11 mouse cellular contexts compared by ENCODE assay signal in genomic region chr12:79541581-79541980, GRCm38 (mm10).
DNase-seq lines count a peak whose midpoint lies in the region; ATAC-seq and TF ChIP-seq lines count a peak whose summit lies in the region.
"Had no signal": no experiment of that assay in that cellular context is flagged by ENCODE, and none has a peak within 500 bp of the region (broad histone marks: within the 10 kb centered on the region; RNA-seq: fewer than 3 reads in every experiment).

No protein-coding gene starts in this region.

- H3K4me3 ChIP-seq in liver, adult 2 months (ENCODE audit: insufficient read depth, low read depth, low read length): no peak overlapping the region
- no peak overlapping the region for H3K4me3 ChIP-seq in liver, embryonic 12.5 days
- H3K4me3 ChIP-seq in lung, embryonic 15.5 days: no peak overlapping the region
- no peak overlapping the region for H3K4me3 ChIP-seq in stomach, postnatal 0 days (ENCODE audit: low read depth, low read length)
- no peak overlapping the region for H3K4me3 ChIP-seq in cerebellum, adult 2 months (replicated peaks; ENCODE audit: insufficient read depth, low read depth, low read length)
- H3K4me3 ChIP-seq in forebrain, embryonic 10.5 days: no peak overlapping the region

- peaks cover 7% of the 10 kb centered on the region; the same call in 1 of the 2 replicates for H3K4me1 ChIP-seq in liver, adult 2 months (ENCODE audit: control insufficient read depth, insufficient read depth, low read length)
- H3K4me1 ChIP-seq in liver, embryonic 12.5 days: no peaks in the 10 kb centered on the region
- H3K4me1 ChIP-seq in lung, embryonic 15.5 days: peaks cover 32% of the 10 kb centered on the region
- H3K4me1 ChIP-seq in stomach, postnatal 0 days (replicated peaks; ENCODE audit: control insufficient read depth, insufficient read depth): peaks cover 9% of the 10 kb centered on the region; the same call in 1 of the 2 replicates
- H3K4me1 ChIP-seq in cerebellum, adult 2 months (ENCODE audit: control insufficient read depth, insufficient read depth, low read length): no peaks in the 10 kb centered on the region
- H3K4me1 ChIP-seq in forebrain, embryonic 10.5 days: peaks cover 40% of the 10 kb centered on the region

- ATAC-seq in liver, embryonic 12.5 days: no peak
- ATAC-seq in lung, embryonic 15.5 days (ENCODE audit: borderline replicate concordance, extremely low read depth, low FRiP score, low TSS enrichment): 0 out of 2 replicates have a peak, but pooled peaks have one; percentile 46
- ATAC-seq in stomach, postnatal 0 days (ENCODE audit: low FRiP score, low TSS enrichment): peak; percentile 83

- 23% methylated on average over 6 of the region's 6 CpGs for WGBS in liver, adult 2 months
- WGBS in liver, embryonic 12.5 days (ENCODE audit: insufficient replicate concordance): 73% methylated on average over 6 of the region's 6 CpGs
- 58% methylated on average over 6 of the region's 6 CpGs for WGBS in lung, embryonic 15.5 days
- WGBS in stomach, postnatal 0 days: 34% methylated on average over 6 of the region's 6 CpGs
- WGBS in cerebellum, adult 2 months: 91% methylated on average over 6 of the region's 6 CpGs
- 89% methylated on average over 6 of the region's 6 CpGs for WGBS in forebrain, embryonic 10.5 days

- H3K36me3 ChIP-seq in liver, adult 2 months (ENCODE audit: control insufficient read depth, insufficient read depth, low read length): no peaks in the 10 kb centered on the region
- no peaks in the 10 kb centered on the region for H3K36me3 ChIP-seq in liver, embryonic 12.5 days
- no peaks in the 10 kb centered on the region for H3K36me3 ChIP-seq in lung, embryonic 15.5 days
- H3K36me3 ChIP-seq in stomach, postnatal 0 days (ENCODE audit: control insufficient read depth, insufficient read depth, low read length): no peaks in the 10 kb centered on the region
- no peaks in the 10 kb centered on the region for H3K36me3 ChIP-seq in forebrain, embryonic 10.5 days (replicated peaks)

- TF ChIP-seq POLR2A in liver, adult 2 months (IDR thresholded peaks at IDR 0.05; ENCODE audit: extremely low read depth, insufficient read depth, low read length): no peak
- TF ChIP-seq POLR2A in cerebellum, adult 2 months (IDR thresholded peaks at IDR 0.05; ENCODE audit: borderline replicate concordance, insufficient read depth, low read length): no peak

- no peaks in the 10 kb centered on the region for H3K27me3 ChIP-seq in liver, adult 2 months (ENCODE audit: control insufficient read depth, insufficient read depth, low read length)
- H3K27me3 ChIP-seq in liver, embryonic 12.5 days (replicated peaks): no peaks in the 10 kb centered on the region
- no peaks in the 10 kb centered on the region for H3K27me3 ChIP-seq in lung, embryonic 15.5 days
- no peaks in the 10 kb centered on the region for H3K27me3 ChIP-seq in stomach, postnatal 0 days (ENCODE audit: control insufficient read depth, insufficient read depth, low read length)
- H3K27me3 ChIP-seq in cerebellum, adult 2 months (ENCODE audit: control insufficient read depth, insufficient read depth, low read length): no peaks in the 10 kb centered on the region
- H3K27me3 ChIP-seq in forebrain, embryonic 10.5 days (ENCODE audit: poor library complexity, severe bottlenecking): peaks cover 88% of the 10 kb centered on the region

- peak overlapping the region; percentile 77 for H3K27ac ChIP-seq in liver, adult 2 months (replicated peaks; ENCODE audit: insufficient read depth, low read depth, low read length)
- no peak overlapping the region for H3K27ac ChIP-seq in liver, embryonic 12.5 days
- peak overlapping the region; percentile 65 for H3K27ac ChIP-seq in lung, embryonic 15.5 days
- peak overlapping the region; percentile 72 for H3K27ac ChIP-seq in stomach, postnatal 0 days (replicated peaks)
- no peak overlapping the region for H3K27ac ChIP-seq in cerebellum, adult 2 months (ENCODE audit: insufficient read depth, low read length)
- no peak overlapping the region for H3K27ac ChIP-seq in forebrain, embryonic 10.5 days

- H3K9ac ChIP-seq in liver, adult 2 months (ENCODE audit: low read depth, low read length): no peak overlapping the region
- H3K9ac ChIP-seq in liver, embryonic 12.5 days: no peak overlapping the region
- H3K9ac ChIP-seq in lung, embryonic 15.5 days: no peak overlapping the region
- H3K9ac ChIP-seq in stomach, postnatal 0 days (ENCODE audit: low read length): no peak overlapping the region

- H3K79me2 ChIP-seq in liver, adult 2 months (ENCODE audit: control insufficient read depth, insufficient read depth, low read length): no peaks in the 10 kb centered on the region

- DNase-seq in liver, adult 2 months (ENCODE audit: extremely low read depth, low read depth, low spot score): peak; percentile 99
- peak; percentile 96 for DNase-seq in kidney, adult 9 months
- no peak for DNase-seq in stomach, postnatal 0 days (ENCODE audit: low spot score)
- no peak for DNase-seq in cerebellum, adult 2 months
- no peak for DNase-seq in spleen, postnatal 10 days (ENCODE audit: low spot score in 2 of 2)
- DNase-seq in forebrain, embryonic 10.5 days (ENCODE audit: extremely low spot score, low spot score): no peak
- DNase-seq: cerebellum, adult 8-10 months; heart, postnatal 14 days; right cerebral cortex, postnatal 25 days had no signal

- TF ChIP-seq CTCF in liver, adult 2 months (IDR thresholded peaks at IDR 0.05; ENCODE audit: low read depth, low read length): no peak
- peak; percentile 38; the same call in 1 of the 2 replicates for TF ChIP-seq CTCF in stomach, postnatal 0 days (IDR thresholded peaks at IDR 0.05; ENCODE audit: low read depth)
- no peak for TF ChIP-seq CTCF in cerebellum, adult 2 months (IDR thresholded peaks at IDR 0.05; ENCODE audit: borderline replicate concordance, insufficient read depth, low read depth, low read length)

- no peaks in the 10 kb centered on the region for H3K9me3 ChIP-seq in liver, embryonic 12.5 days (replicated peaks)
- no peaks in the 10 kb centered on the region for H3K9me3 ChIP-seq in lung, embryonic 15.5 days
- H3K9me3 ChIP-seq in stomach, postnatal 0 days (ENCODE audit: control insufficient read depth, low read length): no peaks in the 10 kb centered on the region
- H3K9me3 ChIP-seq in forebrain, embryonic 10.5 days: no peaks in the 10 kb centered on the region

- TF ChIP-seq EP300 in stomach, postnatal 0 days (optimal IDR thresholded peaks at IDR 0.05): peak; percentile 92

- no peak overlapping the region for H3K4me2 ChIP-seq in liver, embryonic 12.5 days
- H3K4me2 ChIP-seq in lung, embryonic 15.5 days: no peak overlapping the region
- no peak overlapping the region for H3K4me2 ChIP-seq in stomach, postnatal 0 days (replicated peaks; ENCODE audit: low read depth)

Comparison
In these comparisons a context has a peak if more than half of its experiments do, and no peak if none do; other contexts are left out.
1. H3K27ac ChIP-seq: peak in liver, adult 2 months (single experiment), lung, embryonic 15.5 days (single experiment) and stomach, postnatal 0 days (single experiment); none in liver, embryonic 12.5 days (single experiment), cerebellum, adult 2 months (single experiment) and forebrain, embryonic 10.5 days (single experiment).
2. DNase-seq: peak in liver, adult 2 months (single experiment) and kidney, adult 9 months (single experiment); none in stomach, postnatal 0 days (single experiment), cerebellum, adult 2 months (0 of 2), spleen, postnatal 10 days (0 of 2) and forebrain, embryonic 10.5 days (single experiment).